Mouse (Mus musculus): ENCODE measurements around the gene Rbm12b1.
"Not testable (repeated sequence)": the region's sequence is repeated elsewhere in the genome, so short reads cannot be mapped to it uniquely, and the experiment has no call there.

Rbm12b1 gene

GRCm38 (mm10) chr4:12140141-12140567, at the start of gene Rbm12b1:
Gene Rbm12b1, plus strand, starts transcription at chr4:12140264.
- peak; percentile 59 to 70 for DNase-seq (ENCODE audit: low spot score in 2 of 2)

GRCm38 (mm10) chr4:12140592-12141062, 563 bp downstream of the Rbm12b1 start:
- DNase-seq (ENCODE audit: low spot score in 2 of 2), result not testable (repeated sequence)

GRCm38 (mm10) chr4:12141516-12141915, 1.5 kb downstream of the Rbm12b1 start:
- not testable (repeated sequence) for DNase-seq (ENCODE audit: low spot score in 2 of 2)

GRCm38 (mm10) chr4:12147660-12148059, 7.6 kb downstream of the Rbm12b1 start:
- DNase-seq (ENCODE audit: low spot score in 2 of 2), result no peak

- DNase-seq (ENCODE audit: low spot score in 2 of 2), result no peak
Measured at GRCm38 (mm10) chr4:12170986-12171317, 30.9 kb downstream of the Rbm12b1 start.

DNA sequence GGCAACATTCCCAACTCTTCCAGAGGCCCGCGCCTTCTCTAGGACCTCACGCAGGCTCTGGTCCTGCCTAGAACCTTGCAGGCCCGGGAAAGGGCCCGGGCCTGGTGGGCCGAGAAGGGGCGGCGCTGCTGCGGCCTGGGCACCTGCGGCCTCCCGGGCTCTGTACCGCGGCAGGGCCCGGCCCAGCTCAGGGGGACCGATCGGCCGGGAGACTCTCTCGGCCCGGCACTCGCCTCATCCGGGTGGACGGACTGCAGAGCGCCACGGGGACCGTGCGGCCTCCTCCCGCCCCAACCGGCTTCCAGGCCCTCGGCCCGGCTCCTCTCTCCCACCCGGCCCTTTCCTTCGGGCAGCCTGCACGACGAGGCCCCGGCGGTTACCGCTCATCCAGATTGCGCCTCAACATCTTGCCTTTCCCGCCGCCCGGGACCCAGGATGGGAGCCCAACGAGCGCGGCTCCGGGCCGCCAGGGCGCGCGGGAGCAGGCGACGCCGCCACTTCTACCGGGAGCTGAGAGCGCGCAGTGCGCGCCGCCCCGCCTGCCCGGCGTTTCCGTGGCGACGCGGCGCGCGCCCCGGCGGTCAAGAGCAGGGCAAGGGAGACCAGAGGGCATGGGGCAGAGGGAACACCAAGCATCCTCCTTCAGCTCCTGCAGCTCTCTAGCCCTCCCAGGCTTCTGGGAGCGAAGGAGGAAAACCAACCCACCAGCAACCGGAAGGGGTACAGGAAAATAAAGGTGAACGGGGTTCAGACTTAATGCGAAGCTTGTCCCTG, 31.4 kb downstream of the Rbm12b1 start, which contains the start of gene Fam92a:
Gene Fam92a, minus strand, starts transcription at position 698 of the 774 bp plus-strand sequence.
- DNase-seq (ENCODE audit: low spot score in 2 of 2), result peak; percentile 39 to 48

DNA sequence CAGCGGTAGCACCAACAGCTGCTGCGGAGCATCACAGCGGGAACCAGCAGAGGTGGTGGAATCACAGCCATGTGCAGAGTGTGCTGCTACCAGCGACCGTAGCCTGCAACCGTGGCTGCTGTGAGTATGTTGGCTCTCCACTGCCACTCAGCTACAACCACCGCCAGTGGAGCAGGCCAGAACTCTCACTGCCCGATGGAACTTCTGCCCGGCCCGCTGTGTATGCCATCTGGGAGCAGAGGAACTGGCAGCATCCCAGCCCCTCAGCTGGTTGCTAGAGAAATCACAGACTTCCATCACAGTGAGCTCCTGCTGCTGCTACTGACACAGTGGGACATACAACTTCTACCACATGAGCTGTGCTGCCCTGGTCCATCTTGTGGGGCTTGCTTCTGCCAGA, 38.9 kb downstream of the Rbm12b1 start:
- DNase-seq (ENCODE audit: low spot score in 2 of 2), result peak; percentile 12 to 18

Data from frontal cortex, postnatal 25 days (tissue).